Mouse (Mus musculus) liver, postnatal 0 days (tissue): ENCODE measurements around the gene Pex26. TPM values are rescaled to one million over a fixed set of nuclear protein-coding genes. Genes with fewer than 3 reads are reported as not detected.

Experiments used
- ATAC-seq: fragments of 200-750 bp; cut with Nextera tagmentation; 2 replicates; pipeline ENCODE4 v1.8.0; 2017; ENCODE audit warnings: mild to moderate bottlenecking, moderate library complexity
- DNase-seq: peaks from one replicate; pipeline ENCODE4 v3.0.0-alpha.2; 2016
- H3K27ac ChIP-seq: fragments of 300-500 bp; sonication (generic); 2 replicates; pipeline ENCODE4 v1.5.1; 2014; ENCODE audit warnings: antibody characterized with exemption, moderate library complexity, mild to moderate bottlenecking, low read depth
- H3K27me3 ChIP-seq: fragments of 300-500 bp; sonication (generic); 2 replicates; pipeline ENCODE4 v1.6.1; 2014; ENCODE audit warnings: low read length, control low read depth, mixed read lengths; ENCODE audit not compliant: insufficient read depth
- H3K36me3 ChIP-seq: fragments of 300-500 bp; sonication (generic); replicated peaks from 2 replicates; pipeline ENCODE4 v1.6.1; 2014; ENCODE audit warnings: mild to moderate bottlenecking, control low read depth, low read length, moderate library complexity, mixed read lengths; ENCODE audit not compliant: insufficient read depth
- H3K4me1 ChIP-seq: fragments of 300-500 bp; sonication (generic); 2 replicates; pipeline ENCODE4 v1.6.1; 2014; ENCODE audit warnings: antibody characterized with exemption, mild to moderate bottlenecking, control low read depth; ENCODE audit not compliant: insufficient read depth
- H3K4me2 ChIP-seq: fragments of 300-500 bp; sonication (generic); 2 replicates; pipeline ENCODE4 v1.6.1; 2014; ENCODE audit warnings: low read depth, mild to moderate bottlenecking, low read length, moderate library complexity, mixed read lengths
- H3K4me3 ChIP-seq: fragments of 300-500 bp; sonication (generic); 2 replicates; pipeline ENCODE4 v1.5.1; 2014; ENCODE audit warnings: low read depth, low read length
- H3K9ac ChIP-seq: fragments of 300-500 bp; sonication (generic); replicated peaks from 2 replicates; pipeline ENCODE4 v1.6.1; 2014; ENCODE audit warnings: mild to moderate bottlenecking, moderate library complexity
- H3K9me3 ChIP-seq: fragments of 300-500 bp; sonication (generic); 2 replicates; pipeline ENCODE4 v1.6.1; 2016; ENCODE audit warnings: mild to moderate bottlenecking, control low read depth, low read length, mixed read lengths
- CTCF ChIP-seq: sonication (generic); IDR thresholded peaks from 2 replicates; pipeline ENCODE4 v1.5.1; 2016; ENCODE audit warnings: antibody characterized with exemption, low read depth
- EP300 ChIP-seq: IDR thresholded peaks from 2 replicates; pipeline ENCODE4 v1.6.1; 2016; ENCODE audit warnings: antibody characterized with exemption, low read depth, mild to moderate bottlenecking
- WGBS: fragments of 180-500 bp; shearing (Covaris S2); extraction: QIAGEN DNeasy Blood & Tissue Kit; methylation state at CpG from one replicate; pipeline ENCODE4 v1.1.7; 2014; ENCODE audit not compliant: insufficient replicate concordance; 5-methylcytosine and 5-hydroxymethylcytosine counted together
- polyA plus RNA-seq: library from polyadenylated mRNA; unstranded; fragments of >200 nt; fragmentation: Nextera tagmentation; extraction: Ambion mirVana; gene quantifications from 2 replicates; pipeline ENCODE4 v1.2.1, GENCODE M21; 2015

Pex26 gene
- polyA plus RNA-seq, 1 experiment from 2014 or later = 4.2 TPM

DNA sequence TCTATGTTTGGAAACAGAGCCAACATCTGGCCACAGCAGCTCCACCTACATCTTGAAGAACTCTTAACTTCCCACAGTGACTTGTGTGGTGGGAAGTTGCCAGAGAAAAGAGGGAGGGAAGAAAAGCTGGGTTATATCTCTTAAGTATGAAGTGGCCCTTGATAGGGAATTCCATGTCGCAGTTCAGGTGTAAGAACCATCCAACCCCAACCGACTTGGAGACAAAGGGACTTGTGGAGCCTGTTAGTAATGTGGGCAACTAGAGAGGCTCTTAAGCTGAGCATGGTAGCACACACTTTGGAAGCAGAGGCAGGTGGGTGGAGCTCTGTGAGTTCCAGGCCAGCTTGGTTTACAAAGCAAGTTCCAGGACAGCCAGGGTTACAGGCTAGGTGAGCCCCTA, 26.1 kb downstream of the Pex26 start:
- Histone ChIP-seq H3K27ac (no peak overlapping the region), H3K4me1 (peaks cover 2% of the 10 kb centered on the region; the same call in 1 of the 2 replicates), H3K4me3 (no peak overlapping the region), H3K9ac (no peak overlapping the region), H3K9me3 (no peaks in the 10 kb centered on the region), H3K4me2 (no peak overlapping the region), H3K27me3 (peaks cover 7% of the 10 kb centered on the region; the same call in 1 of the 2 replicates), H3K36me3 (no peaks in the 10 kb centered on the region)
- WGBS = 81% methylated on average over 2 of the region's 2 CpGs
- no peak for TF ChIP-seq EP300
- no peak for TF ChIP-seq CTCF
- ATAC-seq = no peak
- no peak for DNase-seq

DNA sequence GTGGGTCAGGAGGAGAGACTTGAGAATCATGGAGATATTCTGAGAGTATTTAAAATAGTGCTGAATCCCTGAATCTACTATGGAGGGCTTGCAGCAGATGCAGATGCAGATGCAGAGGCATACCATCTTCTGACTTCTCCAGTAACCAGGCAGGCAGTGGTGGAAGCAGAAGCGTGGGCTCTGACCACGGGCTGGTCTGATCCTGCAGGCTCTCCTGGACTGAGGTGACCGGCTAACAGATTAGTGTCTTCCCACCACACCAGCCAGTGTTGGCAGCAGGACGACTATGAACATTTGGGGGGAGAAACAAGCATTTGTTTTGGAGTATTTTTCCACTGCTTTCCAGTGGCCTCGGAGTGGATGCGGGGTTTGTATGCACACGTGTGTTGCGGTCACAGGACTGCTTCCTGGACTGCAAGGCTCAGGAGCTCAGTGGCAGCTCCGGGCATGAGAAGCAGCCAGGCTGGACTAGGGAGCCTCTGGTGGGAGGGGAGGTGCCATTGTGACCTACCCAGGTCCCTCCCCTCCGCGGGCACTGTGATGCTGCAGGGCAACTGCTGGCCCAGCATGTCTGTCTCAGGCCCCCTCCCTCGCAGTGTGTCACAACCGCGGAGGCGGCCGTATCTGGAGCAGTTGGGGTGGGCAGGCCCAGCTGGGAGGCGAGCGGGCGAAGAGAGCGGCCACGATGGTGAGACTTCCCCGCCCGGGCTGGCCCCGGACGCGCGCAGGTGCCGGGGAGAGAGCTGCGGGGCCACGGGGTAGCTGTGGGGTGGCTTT, 26.9 kb downstream of the Pex26 start, which contains the start of gene Tuba8:
Gene Tuba8 (plus strand): TSS at position 548 of the 777 bp plus-strand sequence.
- TF ChIP-seq EP300 = no peak
- no peak for TF ChIP-seq CTCF
- peak within 1 kb of the TSS; percentile 78 for H3K4me2 ChIP-seq
- H3K27ac ChIP-seq = 0 out of 2 replicates have a peak within 1 kb of the TSS, but pooled peaks have one; percentile 30
- ATAC-seq (peak; percentile 90), DNase-seq (peak; percentile 81)
- peak within 1 kb of the TSS; percentile 65 for H3K9ac ChIP-seq
- no peaks in the 10 kb centered on the region for H3K9me3 ChIP-seq
- H3K36me3 ChIP-seq = no peaks in the 10 kb centered on the region
- WGBS = 5% methylated on average over 30 of the region's 30 CpGs
- peaks cover 7% of the 10 kb centered on the region; the same call in 1 of the 2 replicates for H3K27me3 ChIP-seq
- H3K4me1 ChIP-seq = peaks cover 6% of the 10 kb centered on the region; the same call in 1 of the 2 replicates
- H3K4me3 ChIP-seq = peak within 1 kb of the TSS; percentile 51

DNA sequence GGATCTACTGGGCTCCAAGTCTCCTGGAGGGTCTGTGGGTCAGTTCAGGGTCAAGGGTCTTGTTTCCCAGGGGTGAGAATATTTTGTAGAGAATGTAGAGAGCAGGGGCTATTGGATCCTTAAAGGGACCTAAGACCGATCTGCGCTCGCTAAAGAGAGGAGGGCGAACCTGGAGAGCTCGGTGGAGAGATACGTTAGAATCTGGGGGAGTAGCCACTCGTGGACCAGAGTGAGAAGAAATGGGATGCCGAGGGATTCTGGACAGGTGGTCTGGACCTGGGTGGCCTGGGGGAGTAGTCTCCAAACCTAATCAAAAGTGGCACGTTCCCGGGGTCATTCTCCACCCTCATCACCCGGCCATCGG, 27.4 kb downstream of the Pex26 start:
- H3K27ac ChIP-seq = 0 out of 2 replicates have a peak overlapping the region, but pooled peaks have one; percentile 22
- WGBS = under 1% methylated on average over 12 of the region's 12 CpGs

DNA sequence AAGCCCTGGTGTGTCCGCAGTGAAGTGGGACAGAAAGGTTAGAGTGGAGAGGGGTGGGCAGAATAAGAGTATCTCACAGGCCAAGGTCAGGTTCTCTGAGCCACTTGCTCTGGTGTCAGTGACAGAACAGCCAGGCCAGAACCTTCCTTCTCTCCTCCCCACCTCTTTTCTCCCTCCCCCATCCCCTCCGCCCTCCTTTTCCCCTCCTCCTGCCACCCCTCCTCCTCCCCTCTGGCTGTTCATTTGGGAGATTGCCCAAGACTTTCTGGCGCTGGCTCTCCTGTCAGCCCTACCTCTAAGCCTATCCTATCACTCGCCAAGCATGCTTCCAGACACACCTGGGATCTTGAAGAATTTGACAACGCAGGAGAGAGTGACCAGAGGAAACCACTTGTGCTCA, 28.3 kb downstream of the Pex26 start:
- Histone ChIP-seq H3K27me3 (peaks cover 7% of the 10 kb centered on the region; the same call in 1 of the 2 replicates), H3K4me3 (peak overlapping the region; percentile 51), H3K9ac (peak overlapping the region; percentile 65; the same call in 1 of the 2 replicates), H3K36me3 (no peaks in the 10 kb centered on the region), H3K4me1 (peaks cover 12% of the 10 kb centered on the region; the same call in 1 of the 2 replicates), H3K4me2 (peak overlapping the region; percentile 78), H3K27ac (no peak overlapping the region), H3K9me3 (no peaks in the 10 kb centered on the region)
- 12% methylated on average over 4 of the region's 5 CpGs for WGBS
- ATAC-seq = peak; percentile 52
- peak; percentile 56 for DNase-seq
- no peak for TF ChIP-seq CTCF
- no peak for TF ChIP-seq EP300

More for the DNA sequence above, 27.4 kb downstream of the Pex26 start:
- Histone ChIP-seq H3K27me3 (peaks cover 7% of the 10 kb centered on the region; the same call in 1 of the 2 replicates), H3K9me3 (no peaks in the 10 kb centered on the region), H3K9ac (peak overlapping the region; percentile 65), H3K4me3 (peak overlapping the region; percentile 51), H3K4me2 (peak overlapping the region; percentile 78), H3K4me1 (peaks cover 12% of the 10 kb centered on the region; the same call in 1 of the 2 replicates), H3K36me3 (no peaks in the 10 kb centered on the region)
- ATAC-seq = peak; percentile 32
- DNase-seq = no peak
- TF ChIP-seq CTCF = no peak
- TF ChIP-seq EP300 = no peak

DNA sequence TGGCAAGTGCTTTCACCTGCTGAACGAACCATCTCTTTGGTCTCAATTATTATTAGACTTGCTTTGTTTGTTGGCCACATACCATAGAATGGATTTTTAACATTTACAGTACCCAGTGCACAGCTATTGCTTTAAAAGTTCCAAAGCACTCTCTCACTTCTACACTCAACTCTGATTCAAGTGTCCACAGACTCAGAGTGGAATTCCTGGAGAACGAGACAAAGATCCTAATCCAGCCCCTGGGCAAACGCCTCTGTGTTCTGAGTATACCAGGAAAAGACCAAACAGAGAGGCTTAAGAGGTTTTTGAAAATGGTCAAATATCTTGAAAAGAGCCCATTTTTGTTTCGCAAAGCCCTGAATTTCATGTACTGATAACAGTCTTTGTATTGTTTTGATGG, 29.5 kb downstream of the Pex26 start:
- Histone ChIP-seq H3K27me3 (peaks cover 7% of the 10 kb centered on the region; the same call in 1 of the 2 replicates), H3K4me3 (no peak overlapping the region), H3K9me3 (no peaks in the 10 kb centered on the region), H3K27ac (no peak overlapping the region), H3K4me2 (no peak overlapping the region), H3K4me1 (peaks cover 14% of the 10 kb centered on the region; the same call in 1 of the 2 replicates), H3K36me3 (no peaks in the 10 kb centered on the region), H3K9ac (no peak overlapping the region)
- TF ChIP-seq CTCF = no peak
- no peak for TF ChIP-seq EP300
- 77% methylated on average over 4 of the region's 4 CpGs for WGBS
- DNase-seq (no peak), ATAC-seq (no peak)

DNA sequence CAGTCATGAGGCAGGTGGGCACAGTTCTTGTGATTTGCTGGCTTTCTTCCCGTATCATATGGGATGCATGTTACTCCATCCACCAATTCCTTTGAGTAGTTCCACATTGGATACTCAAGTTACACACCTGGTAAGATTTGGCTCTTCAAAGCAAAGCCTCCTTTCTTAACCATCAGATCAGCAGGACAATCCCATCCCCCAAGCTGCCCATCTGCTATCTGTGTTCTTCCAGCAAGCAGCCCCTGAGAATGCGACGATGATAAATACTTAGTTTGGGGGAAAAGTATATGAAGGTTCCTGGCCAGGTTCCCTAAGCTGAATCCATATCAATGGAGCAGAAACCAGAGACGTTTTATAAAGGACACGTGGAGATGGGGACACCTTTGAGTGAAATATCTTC, 30.8 kb downstream of the Pex26 start:
- WGBS = 48% methylated on average over 5 of the region's 5 CpGs
- peak overlapping the region; percentile 18; the same call in 1 of the 2 replicates for H3K27ac ChIP-seq
- no peak for TF ChIP-seq EP300
- TF ChIP-seq CTCF = no peak
- no peak overlapping the region for H3K9ac ChIP-seq
- no peaks in the 10 kb centered on the region for H3K36me3 ChIP-seq
- H3K9me3 ChIP-seq = no peaks in the 10 kb centered on the region
- no peak overlapping the region for H3K4me2 ChIP-seq
- DNase-seq = no peak
- no peak overlapping the region for H3K4me3 ChIP-seq
- peaks cover 20% of the 10 kb centered on the region for H3K4me1 ChIP-seq
- peaks cover 7% of the 10 kb centered on the region; the same call in 1 of the 2 replicates for H3K27me3 ChIP-seq
- no peak for ATAC-seq
